Mouse (Mus musculus) liver, embryonic 12.5 days (tissue): ENCODE measurements at regions not wholly inside any gene's neighbourhood (a gene's known extent, or its start where the extent isn't known, plus 50 kb on each side); places are given as distances from the start of the nearest gene placed in this dataset.

ENCODE experiments used
- ATAC-seq: fragments of 200-750 bp; cut with Nextera tagmentation; 2 replicates; pipeline ENCODE4 v1.8.0; 2017; ENCODE audit warnings: moderate number of reproducible peaks, mild to moderate bottlenecking, moderate library complexity
- H3K27ac ChIP-seq: fragments of 300-500 bp; sonication (generic); 2 replicates; pipeline ENCODE4 v1.5.1; 2016; ENCODE audit warnings: mild to moderate bottlenecking
- H3K27me3 ChIP-seq: fragments of 300-500 bp; sonication (generic); replicated peaks from 2 replicates; pipeline ENCODE4 v1.6.1; 2016; ENCODE audit warnings: mild to moderate bottlenecking, moderate library complexity
- H3K36me3 ChIP-seq: fragments of 300-500 bp; sonication (generic); 2 replicates; pipeline ENCODE4 v1.6.1; 2016; ENCODE audit warnings: mild to moderate bottlenecking, moderate library complexity
- H3K4me1 ChIP-seq: fragments of 300-500 bp; sonication (generic); 2 replicates; pipeline ENCODE4 v1.6.1; 2016
- H3K4me2 ChIP-seq: fragments of 300-500 bp; sonication (generic); 2 replicates; pipeline ENCODE4 v1.6.1; 2016; ENCODE audit warnings: mild to moderate bottlenecking, moderate library complexity
- H3K4me3 ChIP-seq: fragments of 300-500 bp; sonication (generic); 2 replicates; pipeline ENCODE4 v1.5.1; 2016; ENCODE audit warnings: mild to moderate bottlenecking, moderate library complexity
- H3K9ac ChIP-seq: fragments of 300-500 bp; sonication (generic); 2 replicates; pipeline ENCODE4 v1.6.1; 2016; ENCODE audit warnings: mild to moderate bottlenecking, moderate library complexity
- H3K9me3 ChIP-seq: fragments of 300-500 bp; sonication (generic); replicated peaks from 2 replicates; pipeline ENCODE4 v1.6.1; 2016; ENCODE audit warnings: mild to moderate bottlenecking, moderate library complexity
- WGBS: fragments of 180-500 bp; shearing (Covaris S2); methylation state at CpG from one replicate; pipeline ENCODE4 v1.1.7; 2016; ENCODE audit not compliant: insufficient replicate concordance; 5-methylcytosine and 5-hydroxymethylcytosine counted together

DNA sequence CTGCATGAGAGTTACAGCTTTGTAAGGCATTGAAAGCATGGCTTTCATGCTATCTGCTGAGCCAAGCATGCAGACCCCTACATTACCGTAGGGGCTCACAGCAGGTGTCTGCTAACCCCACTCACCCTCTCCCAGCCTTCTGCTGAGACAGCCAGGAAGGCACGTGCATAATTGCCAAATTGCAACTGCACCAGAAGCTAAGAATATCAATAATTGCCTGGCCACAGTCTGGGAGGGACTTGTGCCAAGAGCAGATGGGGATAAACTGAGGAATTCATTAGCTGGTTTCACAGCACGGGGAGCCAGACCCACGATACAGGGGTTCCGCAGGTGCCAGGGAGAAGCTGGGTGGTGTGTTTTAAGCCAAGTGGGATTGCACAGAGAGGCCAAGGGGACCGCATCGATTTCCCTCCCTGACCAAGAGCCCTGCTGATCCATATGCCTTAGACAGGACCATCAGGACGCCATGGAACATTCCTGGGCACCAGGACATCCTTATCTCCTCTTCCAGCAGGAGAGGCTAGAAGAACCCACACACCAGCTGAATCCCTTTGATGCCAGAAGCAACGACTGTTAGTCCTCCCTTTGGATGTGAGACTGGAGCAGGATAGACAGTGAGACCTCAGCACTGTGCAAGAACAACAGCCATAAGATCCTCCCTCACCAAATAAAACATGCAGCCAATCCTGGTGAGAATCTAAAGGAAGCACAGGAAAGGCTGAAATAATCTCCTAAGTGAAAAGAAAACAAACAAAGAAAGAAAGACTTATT lies 84.8 kb upstream of the Glrp1 start:
- Histone ChIP-seq H3K27ac (no peak overlapping the region), H3K4me2 (no peak overlapping the region), H3K9ac (no peak overlapping the region), H3K4me1 (no peaks in the 10 kb centered on the region), H3K4me3 (no peak overlapping the region), H3K27me3 (0 out of 2 replicates have a peak, but pooled peaks cover 3% of the 10 kb centered on the region), H3K36me3 (no peaks in the 10 kb centered on the region), H3K9me3 (no peaks in the 10 kb centered on the region)
- ATAC-seq: no peak
- WGBS: 50% methylated on average over 9 of the region's 9 CpGs

DNA sequence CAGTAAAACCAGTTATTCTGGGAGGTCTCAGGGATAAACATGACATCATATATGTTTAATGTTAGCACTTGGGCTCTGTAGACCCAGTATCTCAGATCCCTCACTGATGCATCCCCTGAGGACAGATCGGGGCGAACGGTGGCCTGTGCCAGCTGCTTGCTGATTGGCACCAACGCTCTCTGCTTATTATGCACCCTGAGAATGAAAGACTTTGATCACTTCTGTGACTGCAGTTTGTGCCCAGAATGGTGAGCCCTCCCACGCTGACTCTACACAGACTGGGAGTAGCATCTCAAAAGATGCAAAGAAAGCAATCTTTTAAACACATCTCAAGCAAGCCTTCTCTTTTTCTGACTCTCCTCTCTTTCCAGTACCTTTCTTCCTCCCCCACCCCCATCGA lies 82.2 kb upstream of the Glrp1 start:
- no peak overlapping the region for H3K9ac ChIP-seq
- no peaks in the 10 kb centered on the region for H3K36me3 ChIP-seq
- no peaks in the 10 kb centered on the region for H3K9me3 ChIP-seq
- no peak overlapping the region for H3K4me3 ChIP-seq
- no peak for ATAC-seq
- no peak overlapping the region for H3K4me2 ChIP-seq
- H3K27ac ChIP-seq: no peak overlapping the region
- peaks cover 5% of the 10 kb centered on the region; the same call in 1 of the 2 replicates for H3K4me1 ChIP-seq
- WGBS: 75% methylated on average over 6 of the region's 6 CpGs
- 0 out of 2 replicates have a peak, but pooled peaks cover 3% of the 10 kb centered on the region for H3K27me3 ChIP-seq

DNA sequence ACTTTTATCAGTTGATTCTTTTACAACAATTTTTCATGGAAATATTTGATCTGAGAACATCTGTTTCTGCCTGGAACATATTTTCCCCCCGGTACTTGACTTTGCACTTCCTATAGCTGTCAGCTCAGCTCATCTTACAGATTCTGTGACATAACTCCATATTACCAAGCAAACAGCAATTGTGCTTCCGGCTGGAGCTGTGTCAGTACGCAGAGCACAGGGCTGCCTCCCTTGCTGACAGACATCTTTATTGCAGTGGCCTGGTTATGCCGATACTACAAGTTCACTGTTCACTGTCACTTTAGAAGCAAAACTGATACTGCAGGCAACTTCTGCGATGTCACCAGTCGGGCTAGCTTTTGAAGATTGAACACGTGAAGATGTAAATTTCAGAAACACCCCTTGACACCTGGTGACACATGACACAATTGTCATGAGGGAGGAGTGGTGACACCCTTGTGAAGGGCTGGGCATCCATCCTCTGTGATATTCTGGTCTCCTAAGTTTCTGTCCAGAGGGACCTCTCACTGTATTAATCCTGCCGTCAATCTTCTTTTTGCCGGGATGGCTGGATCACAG lies 81.0 kb upstream of the Glrp1 start:
- Histone ChIP-seq H3K4me3 (no peak overlapping the region), H3K9me3 (no peaks in the 10 kb centered on the region), H3K27ac (no peak overlapping the region), H3K4me2 (no peak overlapping the region), H3K36me3 (no peaks in the 10 kb centered on the region), H3K27me3 (0 out of 2 replicates have a peak, but pooled peaks cover 3% of the 10 kb centered on the region), H3K4me1 (peaks cover 6% of the 10 kb centered on the region; the same call in 1 of the 2 replicates), H3K9ac (no peak overlapping the region)
- 75% methylated on average over 9 of the region's 9 CpGs for WGBS
- no peak for ATAC-seq

DNA sequence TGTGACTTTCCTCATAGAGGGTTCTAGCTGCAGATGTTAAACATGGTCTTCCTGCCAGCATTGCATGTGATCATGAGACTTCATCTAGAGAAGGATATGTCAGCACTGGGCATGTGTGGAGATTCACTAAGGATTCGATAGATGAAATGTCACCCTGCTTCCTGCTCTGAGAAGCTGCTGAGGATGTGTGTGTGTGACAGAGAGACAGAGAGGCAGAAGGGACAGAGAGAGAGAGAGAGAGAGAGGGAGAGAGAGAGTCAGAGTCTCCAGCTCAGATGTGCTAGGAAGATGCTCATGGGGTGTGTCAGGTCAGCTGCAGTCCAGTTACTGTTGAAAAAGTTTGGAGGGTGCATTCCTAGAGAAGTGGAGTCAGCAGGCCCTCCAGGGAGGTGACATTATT lies 78.9 kb upstream of the Glrp1 start:
- H3K9ac ChIP-seq: no peak overlapping the region
- H3K9me3 ChIP-seq: no peaks in the 10 kb centered on the region
- no peaks in the 10 kb centered on the region for H3K36me3 ChIP-seq
- H3K4me3 ChIP-seq: no peak overlapping the region
- H3K4me2 ChIP-seq: no peak overlapping the region
- H3K27ac ChIP-seq: no peak overlapping the region
- H3K4me1 ChIP-seq: peaks cover 6% of the 10 kb centered on the region; the same call in 1 of the 2 replicates
- WGBS: 39% methylated on average over 1 of the region's 1 CpGs
- 0 out of 2 replicates have a peak, but pooled peaks cover 3% of the 10 kb centered on the region for H3K27me3 ChIP-seq
- no peak for ATAC-seq

DNA sequence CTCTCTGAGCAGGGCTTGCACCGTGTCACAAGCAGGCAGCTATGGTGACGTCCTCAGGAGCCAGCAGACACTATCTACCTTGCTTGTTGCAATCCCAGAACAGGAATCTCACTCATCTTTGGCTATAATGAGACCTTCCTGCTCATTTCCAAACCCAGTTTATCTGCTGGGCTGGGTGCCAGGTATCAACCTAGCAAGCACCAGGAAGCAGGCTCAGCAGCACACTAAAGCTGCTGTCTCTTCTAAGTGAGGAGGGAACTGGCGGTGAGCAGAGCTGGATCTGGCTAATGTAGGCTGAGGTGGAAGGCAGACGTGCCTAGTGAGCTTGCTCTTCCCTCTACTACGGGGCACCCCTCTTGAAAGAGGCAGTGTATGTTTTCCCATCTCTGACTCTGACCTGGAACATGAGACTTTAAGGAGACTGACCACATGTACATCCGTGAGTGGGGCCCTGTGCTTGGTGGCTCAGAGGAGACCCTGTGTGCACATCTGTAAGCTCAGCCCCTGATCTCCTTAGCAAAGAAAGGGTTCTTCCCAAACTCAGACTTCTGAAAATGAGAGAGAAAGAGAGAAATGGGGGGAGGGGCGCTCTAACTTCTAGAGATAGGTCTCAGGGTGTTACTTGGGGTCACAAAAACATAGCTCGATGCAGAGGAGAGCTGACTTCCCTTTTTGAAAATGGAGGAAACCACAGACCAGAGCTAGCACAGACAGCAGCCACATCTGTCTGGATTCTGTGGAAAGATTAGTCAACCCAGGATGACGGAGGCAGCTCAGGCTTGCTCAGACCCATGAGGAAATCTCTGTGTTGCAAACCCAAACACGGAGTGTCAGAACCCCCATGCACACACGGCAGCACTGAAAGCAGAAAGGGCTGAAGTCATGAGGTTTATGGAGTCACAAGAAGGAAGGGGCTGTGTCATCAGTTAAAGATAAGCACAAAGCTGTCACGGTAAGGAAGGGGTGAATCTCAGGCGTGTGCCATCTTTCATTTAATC lies 77.3 kb upstream of the Glrp1 start:
- Histone ChIP-seq H3K9me3 (no peaks in the 10 kb centered on the region), H3K4me2 (no peak overlapping the region)
- WGBS: 22% methylated on average over 13 of the region's 13 CpGs

DNA sequence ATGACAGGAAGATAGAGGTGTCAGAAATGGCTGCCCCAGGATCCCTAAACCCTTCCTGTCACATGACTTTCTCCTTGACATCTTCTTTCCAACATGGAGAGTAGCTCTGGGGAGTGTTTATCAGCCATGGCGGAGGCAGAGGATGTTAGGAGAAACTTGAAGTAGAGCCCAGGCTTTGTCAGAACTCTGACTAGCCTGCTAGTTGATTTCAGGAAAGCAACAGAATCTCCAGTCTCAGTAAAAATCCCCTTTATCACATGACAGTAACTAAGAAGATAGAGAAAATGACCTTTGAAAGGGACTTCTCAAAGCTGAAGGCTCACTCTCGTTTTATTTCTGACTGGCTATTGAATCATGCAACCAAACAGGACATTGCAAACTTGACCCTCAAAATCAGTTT lies 76.3 kb upstream of the Glrp1 start:
- Histone ChIP-seq H3K4me2 (no peak overlapping the region), H3K36me3 (no peaks in the 10 kb centered on the region), H3K27me3 (no peaks in the 10 kb centered on the region; the same call in 1 of the 2 replicates), H3K4me3 (no peak overlapping the region), H3K27ac (no peak overlapping the region), H3K9ac (no peak overlapping the region), H3K4me1 (peaks cover 6% of the 10 kb centered on the region; the same call in 1 of the 2 replicates), H3K9me3 (no peaks in the 10 kb centered on the region)
- 51% methylated on average over 2 of the region's 2 CpGs for WGBS
- no peak for ATAC-seq

More for the DNA sequence above, 77.3 kb upstream of the Glrp1 start:
- peaks cover 3% of the 10 kb centered on the region; the same call in 1 of the 2 replicates for H3K27me3 ChIP-seq
- peak overlapping the region; percentile 16; the same call in 1 of the 2 replicates for H3K27ac ChIP-seq
- no peaks in the 10 kb centered on the region for H3K36me3 ChIP-seq
- peak; percentile 61 for ATAC-seq
- no peak overlapping the region for H3K4me3 ChIP-seq
- H3K4me1 ChIP-seq: peaks cover 6% of the 10 kb centered on the region; the same call in 1 of the 2 replicates
- no peak overlapping the region for H3K9ac ChIP-seq

DNA sequence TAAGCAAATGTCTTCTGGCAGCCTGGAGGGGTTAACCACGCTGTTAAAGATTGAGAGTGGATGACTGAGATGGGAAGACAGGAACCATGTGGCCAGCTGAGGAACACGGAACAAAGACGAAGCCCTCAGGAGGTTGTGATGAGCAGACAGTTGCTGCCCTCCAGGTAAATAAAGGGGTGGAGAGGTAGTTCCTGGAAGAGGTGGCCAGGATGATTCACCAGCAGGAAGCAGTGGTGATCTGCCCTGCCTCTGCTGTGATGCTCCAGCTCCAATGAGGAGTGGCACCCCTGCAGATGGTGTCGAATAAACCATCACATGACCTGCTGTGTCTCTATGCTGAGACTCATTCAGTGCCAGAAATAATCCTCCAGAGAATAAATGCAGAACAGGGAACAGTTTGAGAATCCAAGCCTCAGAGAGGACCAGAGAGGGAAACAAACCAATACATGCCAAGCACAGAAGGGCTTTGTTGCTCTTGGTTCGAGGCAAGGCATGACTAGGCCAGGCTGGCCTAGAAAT lies 74.7 kb upstream of the Glrp1 start:
- 47% methylated on average over 5 of the region's 5 CpGs for WGBS
- Histone ChIP-seq H3K27ac (no peak overlapping the region), H3K9me3 (no peaks in the 10 kb centered on the region), H3K9ac (no peak overlapping the region), H3K4me2 (no peak overlapping the region), H3K36me3 (no peaks in the 10 kb centered on the region), H3K27me3 (no peaks in the 10 kb centered on the region; the same call in 1 of the 2 replicates), H3K4me1 (peaks cover 6% of the 10 kb centered on the region; the same call in 1 of the 2 replicates), H3K4me3 (no peak overlapping the region)
- no peak for ATAC-seq

DNA sequence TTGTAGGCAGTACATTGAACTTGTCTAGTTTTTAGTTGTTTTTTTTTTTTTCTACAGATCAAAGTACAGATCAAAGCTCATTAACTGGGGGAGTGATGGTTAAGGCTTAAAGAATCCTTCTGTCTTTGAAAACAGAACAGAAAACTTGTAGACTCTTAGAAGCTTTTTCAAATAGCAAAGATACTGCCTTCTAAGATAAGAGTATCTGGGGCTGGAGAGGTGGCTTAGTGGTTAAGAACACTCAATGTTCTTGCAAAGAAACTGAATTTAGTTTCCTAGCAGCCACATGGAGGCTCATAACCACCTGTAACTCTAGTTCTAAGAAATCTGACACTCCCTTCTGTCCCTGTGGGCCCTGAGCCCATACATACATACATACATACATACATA lies 68.4 kb upstream of the Glrp1 start:
- Histone ChIP-seq H3K9me3 (no peaks in the 10 kb centered on the region), H3K9ac (no peak overlapping the region), H3K4me2 (no peak overlapping the region), H3K27ac (no peak overlapping the region), H3K4me1 (peaks cover 11% of the 10 kb centered on the region; the same call in 1 of the 2 replicates), H3K4me3 (no peak overlapping the region), H3K36me3 (no peaks in the 10 kb centered on the region), H3K27me3 (peaks cover 10% of the 10 kb centered on the region; the same call in 1 of the 2 replicates)
- ATAC-seq: no peak

DNA sequence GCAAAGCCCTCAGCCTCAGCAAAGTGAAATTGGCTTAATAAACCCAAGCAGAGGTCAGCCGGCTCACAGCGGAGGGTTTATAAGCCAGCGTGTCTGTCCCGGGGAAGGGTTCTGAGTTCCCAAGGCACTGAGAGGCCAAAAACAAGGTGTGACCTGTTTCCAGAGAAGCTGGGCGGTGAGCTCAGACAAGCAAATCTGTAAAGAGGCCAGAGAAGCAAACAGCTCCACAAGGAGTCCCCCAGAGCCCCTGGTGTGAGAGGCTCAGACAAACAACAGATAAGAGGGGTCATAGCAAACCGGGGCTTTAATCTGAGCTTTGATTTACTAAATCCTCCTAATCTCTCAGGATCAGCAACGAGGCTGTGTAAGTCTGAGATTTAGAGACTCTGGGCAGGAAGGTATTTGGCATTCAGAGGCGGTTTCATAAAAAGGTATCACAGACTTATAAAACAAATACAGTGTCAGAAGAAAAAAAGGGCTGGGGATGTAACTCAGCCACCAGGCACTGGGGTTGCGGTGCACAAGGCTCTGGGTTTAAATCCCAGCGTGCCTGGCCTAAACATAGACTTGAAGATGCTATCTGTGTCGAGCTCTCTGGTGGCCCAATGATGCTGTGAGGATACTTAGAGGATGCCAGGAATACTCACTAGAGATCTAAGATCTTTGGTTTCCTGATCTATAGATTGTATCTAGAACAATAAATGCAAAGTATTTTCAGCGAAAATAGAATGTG lies 67.8 kb upstream of the Glrp1 start:
- no peak overlapping the region for H3K27ac ChIP-seq
- 44% methylated on average over 12 of the region's 12 CpGs for WGBS
- ATAC-seq: no peak

DNA sequence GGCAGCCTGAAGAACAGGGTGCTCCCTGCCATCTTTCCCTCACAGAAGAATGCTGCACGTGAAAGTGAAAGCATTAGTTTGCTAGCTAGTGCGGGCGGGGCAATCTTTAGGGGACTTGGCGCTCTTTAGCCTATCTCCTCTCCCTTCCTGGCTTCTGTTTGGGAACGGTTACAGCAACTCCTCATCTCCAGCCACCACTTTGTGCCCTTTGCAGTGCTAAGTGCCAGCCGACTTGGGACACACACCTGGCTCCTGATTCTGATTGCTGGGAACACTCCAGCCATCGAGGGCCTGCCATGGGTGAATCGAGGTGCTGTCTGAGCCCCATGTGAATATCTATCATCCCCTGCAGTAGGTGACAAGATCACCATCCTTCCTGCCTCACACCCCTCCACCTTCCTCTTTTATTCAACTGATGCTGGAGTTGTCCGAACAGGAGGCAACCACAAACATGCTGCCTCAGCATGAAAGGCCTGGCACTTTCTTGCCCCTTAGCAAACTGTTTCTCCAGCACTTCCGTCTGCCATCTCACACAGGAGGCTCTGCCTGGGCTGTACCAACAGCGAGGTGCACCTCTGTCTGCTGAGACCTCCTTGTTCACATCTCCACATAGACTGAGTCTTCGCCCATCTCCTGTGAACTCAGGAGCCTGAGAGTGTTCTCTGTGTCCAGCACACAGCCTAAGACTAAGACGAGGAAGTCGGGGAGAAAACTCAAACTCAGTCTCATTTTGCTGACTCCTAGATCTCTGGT lies 66.2 kb upstream of the Glrp1 start:
- peaks cover 11% of the 10 kb centered on the region; the same call in 1 of the 2 replicates for H3K4me1 ChIP-seq
- peaks cover 10% of the 10 kb centered on the region; the same call in 1 of the 2 replicates for H3K27me3 ChIP-seq
- 0 out of 2 replicates have a peak, but pooled peaks cover 7% of the 10 kb centered on the region for H3K9me3 ChIP-seq
- no peaks in the 10 kb centered on the region for H3K36me3 ChIP-seq
- WGBS: 25% methylated on average over 14 of the region's 14 CpGs
- H3K9ac ChIP-seq: no peak overlapping the region; the same call in 1 of the 2 replicates
- peak overlapping the region; percentile 22 for H3K4me3 ChIP-seq
- peak overlapping the region; percentile 50 for H3K4me2 ChIP-seq
- ATAC-seq: no peak
- no peak overlapping the region for H3K27ac ChIP-seq

More for the DNA sequence above, 67.8 kb upstream of the Glrp1 start:
- H3K9ac ChIP-seq: no peak overlapping the region
- peaks cover 10% of the 10 kb centered on the region; the same call in 1 of the 2 replicates for H3K27me3 ChIP-seq
- no peak overlapping the region for H3K4me3 ChIP-seq
- peaks cover 11% of the 10 kb centered on the region; the same call in 1 of the 2 replicates for H3K4me1 ChIP-seq
- H3K36me3 ChIP-seq: no peaks in the 10 kb centered on the region
- H3K9me3 ChIP-seq: no peaks in the 10 kb centered on the region
- H3K4me2 ChIP-seq: no peak overlapping the region
